Mouse (Mus musculus) ES-E14 (cell line): ENCODE data around the gene Tomm34.

ENCODE experiments used
- CHD2 ChIP-seq: IDR thresholded peaks from 2 replicates; pipeline ENCODE4 v1.6.1; 2014; ENCODE audit warnings: mild to moderate bottlenecking, low read depth, low read length, inconsistent platforms
- HCFC1 ChIP-seq: IDR thresholded peaks from 2 replicates; pipeline ENCODE4 v1.6.1; 2012; ENCODE audit warnings: low read length, inconsistent platforms, borderline replicate concordance; ENCODE audit not compliant: insufficient read depth
- MAFK ChIP-seq: IDR thresholded peaks from 2 replicates; pipeline ENCODE4 v1.6.1; 2014; ENCODE audit warnings: mild to moderate bottlenecking, low read depth, low read length, inconsistent platforms; ENCODE audit not compliant: insufficient read depth
- ZC3H11A ChIP-seq: IDR thresholded peaks from 2 replicates; pipeline ENCODE4 v1.6.1; 2012; ENCODE audit warnings: low read depth, mild to moderate bottlenecking, inconsistent platforms, low read length, borderline replicate concordance
- ZNF384 ChIP-seq: IDR thresholded peaks from 2 replicates; pipeline ENCODE4 v1.6.1; 2012; ENCODE audit warnings: low read depth, low read length, inconsistent platforms

DNA sequence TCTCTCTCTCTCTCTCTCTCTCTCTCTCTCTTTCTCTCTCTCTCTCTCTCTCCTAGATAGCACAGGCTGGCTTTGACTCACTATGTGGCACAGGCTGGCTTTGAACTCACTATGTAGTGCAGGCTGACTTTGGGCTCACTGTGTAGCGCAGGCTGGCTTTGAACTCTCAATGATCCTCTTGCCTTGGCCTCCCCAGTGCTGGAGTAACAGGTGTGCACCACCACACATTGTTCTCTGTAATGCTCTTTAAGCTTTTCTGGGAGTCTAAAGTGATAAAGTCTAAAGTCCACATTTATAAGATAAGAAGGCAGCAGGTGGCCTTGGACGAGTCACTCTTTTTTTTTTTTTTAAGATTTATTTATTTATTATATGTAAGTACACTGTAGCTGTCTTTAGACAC, 29.4 kb downstream of the Tomm34 start:
- TF ChIP-seq ZNF384 (no peak), HCFC1 (no peak), MAFK (no peak), CHD2 (no peak), ZC3H11A (no peak)
